ENCODE assay signal across 8 mouse cellular contexts in the genomic region with DNA sequence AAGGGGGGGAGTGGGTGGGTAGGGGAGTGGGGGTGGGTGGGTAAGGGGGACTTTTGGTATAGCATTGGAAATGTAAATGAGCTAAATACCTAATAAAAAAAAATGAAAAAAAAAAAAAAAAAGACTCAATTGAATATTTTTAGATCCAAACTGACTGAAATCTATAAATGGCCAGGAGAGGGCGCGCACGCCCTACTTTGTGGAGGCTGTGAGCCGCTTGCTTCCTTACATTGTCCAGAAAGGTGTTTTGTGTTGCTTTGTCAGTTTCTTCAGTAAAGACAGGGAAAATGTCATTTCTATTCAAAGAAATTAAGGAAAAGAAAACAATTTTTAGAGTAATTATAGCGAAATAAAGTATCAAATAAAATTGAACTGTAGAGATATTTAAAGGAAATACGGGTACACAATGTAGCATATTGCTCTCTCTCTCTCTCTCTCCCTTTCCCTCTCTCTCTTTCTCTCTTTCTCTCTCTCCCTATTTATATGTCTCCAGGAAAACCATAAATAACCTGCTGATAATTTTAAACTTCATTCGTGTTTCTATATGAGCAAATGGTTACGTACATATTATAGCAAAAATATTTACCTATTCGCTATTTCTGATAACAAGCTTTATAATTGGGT.
DNase-seq lines count a peak whose midpoint lies in the region; ATAC-seq and TF ChIP-seq lines count a peak whose summit lies in the region.

No protein-coding gene starts in this region.

- no peak for TF ChIP-seq EP300 in liver, embryonic 14.5 days (IDR thresholded peaks at IDR 0.05; ENCODE audit: low read depth)

- H3K27ac ChIP-seq in forebrain, embryonic 12.5 days: no peak overlapping the region
- no peak overlapping the region for H3K27ac ChIP-seq in liver, embryonic 14.5 days

- H3K4me3 ChIP-seq in forebrain, embryonic 12.5 days (replicated peaks): no peak overlapping the region
- no peak overlapping the region for H3K4me3 ChIP-seq in liver, embryonic 14.5 days (ENCODE audit: insufficient read depth in 1 of 2, low read depth in 2 of 2, low read length in 2 of 2)

- H3K27me3 ChIP-seq in forebrain, embryonic 12.5 days: peaks cover 3% of the 10 kb centered on the region; the same call in 1 of the 2 replicates
- no peaks in the 10 kb centered on the region for H3K27me3 ChIP-seq in liver, embryonic 14.5 days (ENCODE audit: control insufficient read depth, insufficient read depth, low read length)

- H3K9me3 ChIP-seq in forebrain, embryonic 12.5 days: no peaks in the 10 kb centered on the region
- no peaks in the 10 kb centered on the region for H3K9me3 ChIP-seq in liver, embryonic 14.5 days (ENCODE audit: control insufficient read depth, low read length)

- no peak overlapping the region for H3K4me2 ChIP-seq in forebrain, embryonic 12.5 days
- H3K4me2 ChIP-seq in liver, embryonic 14.5 days (ENCODE audit: low read depth): no peak overlapping the region

- TF ChIP-seq CTCF in liver, embryonic 14.5 days (IDR thresholded peaks at IDR 0.05; ENCODE audit: low read depth): peak; percentile 37

- DNase-seq in urinary bladder, postnatal 14 days (ENCODE audit: low spot score): peak; percentile 61
- no peak for DNase-seq in urinary bladder, adult 2 months (ENCODE audit: low spot score)
- peak; percentile 73 for DNase-seq in brain, adult 2 months (ENCODE audit: low read depth, low spot score)
- DNase-seq in kidney, postnatal 14 days: peak; percentile 57
- DNase-seq in liver, embryonic 14.5 days (ENCODE audit: low read depth in 3 of 3, low spot score in 3 of 3): no peak
- DNase-seq in right cerebral cortex, adult 2 months (ENCODE audit: low spot score in 2 of 2): peak; percentile 87 to 89

- no peak overlapping the region for H3K9ac ChIP-seq in forebrain, embryonic 12.5 days
- no peak overlapping the region for H3K9ac ChIP-seq in liver, embryonic 14.5 days (replicated peaks)

- no peaks in the 10 kb centered on the region for H3K36me3 ChIP-seq in forebrain, embryonic 12.5 days (replicated peaks)
- H3K36me3 ChIP-seq in liver, embryonic 14.5 days (replicated peaks; ENCODE audit: control insufficient read depth, insufficient read depth, low read depth): no peaks in the 10 kb centered on the region

- ATAC-seq in forebrain, embryonic 12.5 days (ENCODE audit: low FRiP score): peak; percentile 77; the same call in 1 of the 2 replicates
- no peak for ATAC-seq in liver, embryonic 14.5 days (ENCODE audit: insufficient read depth)
- ATAC-seq in monocyte, adult 5-6 weeks (replicated peaks; ENCODE audit: insufficient number of reproducible peaks, low FRiP score, low TSS enrichment, poor library complexity, severe bottlenecking): no peak

- H3K4me1 ChIP-seq in forebrain, embryonic 12.5 days: no peaks in the 10 kb centered on the region
- no peaks in the 10 kb centered on the region for H3K4me1 ChIP-seq in liver, embryonic 14.5 days (replicated peaks; ENCODE audit: control insufficient read depth in 2 of 2, insufficient read depth in 2 of 2, low read length in 1 of 2)

- WGBS in forebrain, embryonic 12.5 days: 38% methylated on average over 9 of the region's 9 CpGs
- 34% methylated on average over 9 of the region's 9 CpGs for WGBS in liver, embryonic 14.5 days (ENCODE audit: insufficient replicate concordance)

Comparison
In these comparisons a context has a peak if more than half of its experiments do, and no peak if none do; other contexts are left out.
1. DNase-seq: peak in urinary bladder, postnatal 14 days (single experiment), brain, adult 2 months (single experiment), kidney, postnatal 14 days (single experiment) and right cerebral cortex, adult 2 months (2 of 2); none in urinary bladder, adult 2 months (single experiment) and liver, embryonic 14.5 days (0 of 3).